Mouse (Mus musculus) embryo, embryonic 10.5 days (tissue): Measurements from ENCODE around the gene Xlr5a.
"Not testable (repeated sequence)": the region's sequence is repeated elsewhere in the genome, so short reads cannot be mapped to it uniquely, and the experiment has no call there.

Source experiments
- DNase-seq: peaks from one replicate; pipeline ENCODE4 v3.0.0-alpha.2; 2015; ENCODE audit warnings: low spot score

Xlr5a gene

GRCm38 (mm10) chrX:73143218-73143618 lies 149.6 kb downstream of the Xlr5a start:
- not testable (repeated sequence) for DNase-seq

GRCm38 (mm10) chrX:73122859-73123829 lies 169.6 kb downstream of the Xlr5a start:
- DNase-seq = not testable (repeated sequence)

- DNase-seq = not testable (repeated sequence)
Measured at GRCm38 (mm10) chrX:73116747-73117146, 176.0 kb downstream of the Xlr5a start, which contains the start of gene Gm14685. TSS of gene Gm14685 (plus strand) at chrX:73117047.

GRCm38 (mm10) chrX:73096941-73097508 lies 195.8 kb downstream of the Xlr5a start, which contains the start of gene Xlr3a:
TSS of gene Xlr3a (minus strand) at chrX:73097095.
- DNase-seq = peak; percentile 0

- DNase-seq = not testable (repeated sequence)
Measured at GRCm38 (mm10) chrX:73082267-73083055, 210.3 kb downstream of the Xlr5a start, which contains the start of gene Xlr4a. TSS of gene Xlr4a (minus strand) at chrX:73082478.

GRCm38 (mm10) chrX:73066765-73067312 lies 225.9 kb downstream of the Xlr5a start:
- not testable (repeated sequence) for DNase-seq

GRCm38 (mm10) chrX:73064415-73064793 lies 228.4 kb downstream of the Xlr5a start, which contains the start of gene Pnma3:
TSS of gene Pnma3 (plus strand) at chrX:73064787.
- no peak for DNase-seq

GRCm38 (mm10) chrX:73063512-73064414 lies 229.0 kb downstream of the Xlr5a start:
- DNase-seq = peak; percentile 42

GRCm38 (mm10) chrX:73062323-73062722 lies 230.5 kb downstream of the Xlr5a start:
- no peak for DNase-seq

GRCm38 (mm10) chrX:73061528-73061927 lies 231.2 kb downstream of the Xlr5a start:
- DNase-seq = no peak
